Mouse (Mus musculus) urinary bladder, postnatal 36 days (tissue): ENCODE data around the gene Maml2.

Experiments used
- DNase-seq, 2 experiments: peaks; one replicate each; pipeline ENCODE4 v3.0.0; 2022; ENCODE audit warnings: low spot score in 2 of 2, mixed read lengths in 1 of 2

Maml2 gene

GRCm38 (mm10) chr9:13612371-13612770 lies 314.6 kb downstream of the Maml2 start:
- no peak for DNase-seq

- DNase-seq = no peak
Observed at GRCm38 (mm10) chr9:13613325-13614268, 315.8 kb downstream of the Maml2 start.

DNA sequence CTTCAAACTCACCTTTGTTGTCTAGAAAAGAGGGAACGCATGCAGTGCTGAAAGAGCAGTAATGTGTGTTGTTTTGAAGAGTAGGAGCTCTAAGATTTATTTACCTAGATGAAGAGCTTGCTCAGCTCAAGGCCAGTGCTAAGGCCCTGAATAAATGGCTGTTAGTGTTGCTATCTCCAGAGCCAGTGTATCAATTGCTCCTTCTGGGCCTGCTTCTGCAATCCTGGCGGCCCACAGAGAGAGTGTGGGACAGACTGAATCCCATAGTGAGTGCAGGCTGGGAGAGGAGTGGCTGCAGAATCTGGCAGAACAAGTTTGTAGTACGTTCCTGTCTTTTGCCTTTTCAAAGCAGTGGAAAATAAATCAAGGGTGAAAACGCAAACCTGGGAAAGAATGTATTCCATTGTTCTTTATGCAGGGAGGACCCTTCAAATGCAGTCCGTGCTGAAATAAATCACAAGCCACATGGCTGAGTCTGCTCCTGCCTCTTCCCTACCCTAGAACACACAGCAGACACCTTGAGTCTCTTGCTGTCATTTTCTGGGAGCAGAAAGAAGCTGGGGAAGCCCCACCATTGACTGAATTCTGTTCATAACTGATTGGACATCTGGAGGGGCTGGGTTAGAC lies 318.7 kb downstream of the Maml2 start:
- DNase-seq = peak in 1 of 2 experiments; percentile 22

DNA sequence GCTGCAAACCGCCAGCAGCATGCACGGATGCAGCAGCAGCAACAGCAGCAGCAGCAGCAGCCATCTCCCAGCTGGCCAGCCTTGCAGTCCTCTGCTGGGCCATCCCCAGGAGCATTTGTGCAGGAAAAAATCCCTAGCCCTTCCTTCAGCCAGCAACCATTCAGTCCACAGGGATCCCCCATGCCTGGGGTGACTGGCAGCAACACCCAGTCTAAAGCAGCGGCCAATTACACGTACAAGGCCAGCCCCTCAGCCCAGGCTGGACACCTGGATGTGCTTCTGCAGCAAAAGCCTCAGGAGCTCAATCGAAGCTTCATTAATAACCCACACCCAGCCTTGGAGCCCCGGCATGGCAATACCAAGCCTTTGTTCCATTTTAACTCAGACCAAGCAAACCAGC lies 323.0 kb downstream of the Maml2 start:
- no peak for DNase-seq

DNA sequence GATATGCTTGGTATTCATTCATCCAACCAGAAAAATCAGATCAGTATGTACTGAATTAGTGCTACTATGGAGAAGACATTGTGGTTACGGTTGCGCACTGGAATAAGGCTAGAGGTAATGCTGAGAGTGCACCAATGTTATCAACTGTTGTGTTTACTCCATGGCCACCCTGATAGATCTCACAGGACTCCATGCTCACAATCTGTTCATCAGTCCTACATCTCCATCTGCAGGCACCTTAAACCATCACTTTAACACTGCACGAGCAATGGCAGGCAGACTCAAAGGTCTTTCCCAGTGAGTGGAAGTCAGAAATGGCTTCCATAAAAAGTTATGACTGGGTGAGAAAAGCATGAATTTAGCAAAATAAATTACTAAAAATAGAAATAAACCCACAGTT lies 324.2 kb downstream of the Maml2 start:
- DNase-seq = no peak

DNA sequence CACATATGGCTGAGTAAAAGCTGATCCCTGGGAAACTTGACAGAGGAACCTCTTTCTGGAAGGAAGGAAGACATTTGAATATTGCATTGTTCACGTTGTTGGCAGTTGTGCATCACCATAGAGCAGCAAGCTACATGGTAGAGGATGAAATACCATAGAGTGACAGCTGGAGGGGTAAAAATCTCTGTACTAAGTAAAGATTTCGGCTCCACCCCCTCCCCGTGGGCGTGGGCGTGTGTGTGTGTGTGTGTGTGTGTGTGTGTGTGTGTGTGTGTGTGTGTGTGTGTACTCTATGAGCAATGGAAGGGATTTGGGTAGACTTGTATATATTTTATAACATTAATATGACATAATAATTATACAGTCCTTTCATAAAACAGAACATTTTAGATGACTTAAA lies 324.7 kb downstream of the Maml2 start:
- no peak for DNase-seq

GRCm38 (mm10) chr9:13623892-13624422 lies 326.2 kb downstream of the Maml2 start:
- DNase-seq = no peak

DNA sequence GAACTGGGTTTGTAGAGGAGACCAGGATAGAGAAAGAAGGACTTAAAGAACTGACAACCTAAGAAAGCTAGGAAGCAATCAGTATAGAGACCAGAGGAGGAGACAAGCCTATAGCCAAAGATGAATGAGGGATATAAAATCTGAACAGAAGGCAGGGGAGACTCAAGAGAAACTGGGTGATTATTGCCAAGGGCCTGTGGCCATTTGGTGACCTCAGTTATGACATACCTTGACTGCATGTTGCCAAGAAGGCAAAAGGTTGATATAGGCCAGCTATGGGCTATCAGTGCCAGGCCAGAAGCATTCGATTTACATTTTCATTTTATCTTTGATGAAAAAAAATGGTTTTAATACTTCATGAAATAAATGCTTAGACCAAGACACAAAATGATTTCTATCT lies 327.0 kb downstream of the Maml2 start:
- no peak for DNase-seq

GRCm38 (mm10) chr9:13625215-13625614 lies 327.5 kb downstream of the Maml2 start:
- DNase-seq = no peak

GRCm38 (mm10) chr9:13626480-13626879 lies 328.7 kb downstream of the Maml2 start:
- DNase-seq = no peak

DNA sequence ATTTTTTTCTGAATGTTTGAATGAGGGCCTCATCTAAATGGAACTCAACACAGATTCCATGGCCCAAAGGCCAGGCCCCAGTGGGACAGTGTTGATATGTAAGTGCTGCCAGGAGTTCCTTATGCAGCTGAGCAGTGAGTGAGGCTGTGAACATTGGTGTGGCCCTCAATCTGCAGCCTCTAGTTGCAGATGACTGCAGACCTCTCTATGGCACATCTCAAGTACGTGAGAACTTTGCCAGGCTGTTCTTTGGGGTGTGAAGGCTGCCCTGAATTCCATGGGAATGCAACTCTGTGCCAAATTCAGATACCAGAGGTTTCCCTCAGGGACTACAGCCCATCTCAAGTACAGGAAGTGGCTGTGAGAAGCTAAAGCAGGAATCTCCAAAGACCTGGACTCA lies 335.6 kb downstream of the Maml2 start:
- DNase-seq = no peak

- no peak for DNase-seq
Observed at GRCm38 (mm10) chr9:13639655-13640054, 341.9 kb downstream of the Maml2 start.

GRCm38 (mm10) chr9:13645153-13645552 lies 347.4 kb downstream of the Maml2 start:
- DNase-seq = no peak

DNA sequence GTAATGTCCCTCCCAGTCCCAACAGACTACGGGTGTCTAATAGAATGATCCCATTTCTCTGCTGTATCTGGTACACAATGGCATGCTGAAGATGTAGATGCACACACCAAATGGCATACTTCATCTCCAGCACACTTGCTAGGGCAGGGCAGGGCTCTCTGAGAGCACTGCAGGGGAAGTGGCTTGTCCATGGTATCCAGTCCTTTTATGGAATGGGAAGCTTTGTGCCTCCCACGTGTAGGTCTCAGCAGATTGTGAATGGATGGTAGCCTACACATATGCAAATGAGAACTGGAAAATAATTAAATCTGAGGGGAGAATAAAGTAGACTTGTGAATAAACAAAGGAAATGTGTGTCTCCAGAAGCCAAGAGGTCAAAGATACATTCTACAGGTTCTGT lies 353.3 kb downstream of the Maml2 start:
- no peak for DNase-seq

- DNase-seq = no peak
Observed at GRCm38 (mm10) chr9:13651828-13652227, 354.1 kb downstream of the Maml2 start.

GRCm38 (mm10) chr9:13652389-13652877 lies 354.7 kb downstream of the Maml2 start:
- DNase-seq = no peak

DNA sequence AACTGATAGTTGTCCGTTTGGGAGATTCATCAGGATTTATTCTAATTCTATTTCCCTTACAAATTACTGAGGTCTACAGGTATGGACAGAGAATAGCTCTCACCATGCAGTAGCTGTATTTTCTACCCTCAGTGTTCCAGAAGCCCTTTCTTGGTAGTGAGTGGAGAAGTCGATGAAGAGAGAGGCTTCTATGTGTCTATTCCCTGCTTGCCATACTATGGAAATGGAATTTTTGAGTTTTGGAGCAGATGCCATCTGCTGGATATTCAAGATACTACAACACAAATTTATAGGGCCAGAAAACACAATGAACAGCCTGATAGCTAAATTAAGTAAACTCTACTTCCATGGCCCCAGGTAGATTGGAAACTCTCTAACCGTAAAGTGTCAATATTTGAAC lies 355.2 kb downstream of the Maml2 start:
- no peak for DNase-seq

DNA sequence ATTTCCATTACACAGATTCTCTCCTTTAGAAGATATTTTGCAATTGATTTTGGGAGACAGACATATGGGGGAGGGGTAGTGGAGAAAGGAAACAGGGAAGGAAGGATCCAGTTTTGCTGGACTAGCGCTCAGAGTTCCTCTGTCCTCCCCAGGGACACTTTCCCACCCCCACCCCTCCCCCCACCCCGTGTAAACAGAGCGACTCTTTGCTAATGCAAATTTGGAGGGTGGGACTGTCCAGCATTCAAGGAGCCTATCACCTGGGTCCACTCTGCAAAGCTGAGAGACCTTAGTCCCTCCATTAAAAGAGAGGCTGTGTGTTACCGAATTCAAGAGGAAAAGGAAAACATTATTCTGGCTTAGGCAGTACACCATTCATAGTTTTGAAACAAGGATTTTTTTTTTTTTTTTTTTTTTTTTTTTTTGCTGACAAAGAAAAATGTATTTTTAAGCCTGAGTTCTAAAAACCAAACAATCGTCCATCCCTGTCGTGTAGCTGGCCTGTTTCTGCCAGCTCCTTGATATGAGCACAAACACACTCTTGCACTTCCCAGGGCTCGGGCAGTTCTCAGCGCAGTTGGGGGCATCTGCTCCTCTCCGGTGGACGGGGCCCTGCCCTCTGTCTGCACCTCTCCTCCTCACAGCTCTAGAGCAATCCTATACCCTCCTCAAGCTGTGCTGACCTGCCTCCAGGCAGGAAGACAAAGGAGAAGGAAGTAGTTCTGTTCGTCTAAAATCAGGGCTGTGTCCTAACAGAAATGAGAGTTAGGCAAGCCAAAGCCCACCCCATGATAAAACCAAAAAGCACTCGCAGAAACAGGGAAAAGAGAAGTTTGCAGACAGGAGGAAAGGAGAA lies 364.2 kb downstream of the Maml2 start:
- no peak for DNase-seq

- DNase-seq = no peak
Observed at GRCm38 (mm10) chr9:13665487-13665969, 367.8 kb downstream of the Maml2 start.

DNA sequence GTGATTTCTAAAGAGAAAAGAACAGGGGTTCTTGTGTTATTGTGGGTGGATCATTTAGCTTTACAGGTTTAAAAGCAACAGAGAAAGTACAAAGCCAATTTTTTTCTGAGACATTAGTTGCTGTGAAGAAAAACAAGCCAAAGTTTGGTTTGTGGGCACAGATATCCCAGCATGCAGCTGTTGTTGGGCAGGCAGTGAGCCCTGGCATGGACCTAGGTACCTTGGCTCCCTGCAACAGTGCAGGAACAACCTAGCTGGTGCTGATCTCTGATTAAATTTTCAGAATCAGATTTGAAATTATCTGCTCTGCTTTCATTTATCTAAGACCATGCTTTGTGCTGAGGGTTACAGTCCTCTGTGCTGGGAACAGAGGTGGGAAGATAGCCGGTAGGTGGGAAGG lies 370.2 kb downstream of the Maml2 start:
- DNase-seq = no peak

DNA sequence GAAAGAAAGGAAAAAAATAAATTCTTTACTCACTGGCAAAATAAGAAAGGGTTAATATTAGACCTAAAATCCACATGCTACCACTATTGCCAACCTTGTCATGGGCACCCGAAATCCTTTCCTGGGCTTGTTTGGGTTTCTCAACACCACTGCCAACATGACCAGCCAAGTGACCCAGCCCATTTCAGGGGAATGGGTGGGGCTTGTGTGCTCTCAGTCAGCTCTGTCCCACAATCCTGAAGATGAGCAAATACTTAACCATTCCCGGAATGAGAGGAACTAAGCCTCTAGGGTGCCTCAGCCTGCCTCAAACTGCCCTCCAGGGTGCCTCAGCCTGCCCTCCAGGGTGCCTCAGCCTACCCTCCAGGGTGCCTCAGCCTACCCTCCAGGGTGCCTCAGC lies 371.0 kb downstream of the Maml2 start:
- DNase-seq = peak in 1 of 2 experiments; percentile 45
